Mouse (Mus musculus): ENCODE data around the gene Jmjd1c. TPM values are rescaled to one million over a fixed set of nuclear protein-coding genes. Genes with fewer than 3 reads are reported as not detected.

The Jmjd1c gene
- 100 to 1,000 TPM; 333 to 401 TPM for total RNA-seq (2023)

GRCm38 (mm10) chr10:67095798-67096620 is at the start of gene Jmjd1c:
Gene Jmjd1c, plus strand, starts transcription at chr10:67096125.

GRCm38 (mm10) chr10:67096621-67097436 is 904 bp downstream of the Jmjd1c start, which contains the start of gene Reep3:
Gene Reep3, minus strand, starts transcription at chr10:67096945.

GRCm38 (mm10) chr10:67285176-67285814 is 189.4 kb downstream of the Jmjd1c start, which contains the start of gene Nrbf2:
Gene Nrbf2, minus strand, starts transcription at chr10:67285305.

Other genes with a start within 250 kb of the Jmjd1c start
- gene Reep3, start 820 bp downstream of the Jmjd1c start, total RNA-seq (2023) = 10 to 100 TPM; 28.7 to 30.6 TPM
- gene Nrbf2, start 189.2 kb downstream of the Jmjd1c start, total RNA-seq (2023) = 10 to 100 TPM; 12.6 to 14.3 TPM

Data from B cell, adult 67 days (primary cell).